Mouse (Mus musculus) limb, embryonic 14.5 days (tissue): ENCODE results near the gene Tango6. TPM values are rescaled to one million over a fixed set of nuclear protein-coding genes. Genes with fewer than 3 reads are reported as not detected.

ENCODE experiments used
- ATAC-seq: fragments of 200-750 bp; cut with Nextera tagmentation; 2 replicates; pipeline ENCODE4 v1.8.0; 2017; ENCODE audit warnings: low read depth, moderate number of reproducible peaks, moderate TSS enrichment; ENCODE audit not compliant: low FRiP score
- DNase-seq: peaks from one replicate; pipeline ENCODE4 v3.0.0-alpha.2; 2015; ENCODE audit warnings: low spot score
- H3K27ac ChIP-seq: fragments of 300-500 bp; sonication (generic); replicated peaks from 2 replicates; pipeline ENCODE4 v1.5.1; 2014; ENCODE audit warnings: low read depth, mild to moderate bottlenecking, low read length, moderate library complexity, mixed read lengths
- H3K27me3 ChIP-seq: fragments of 300-500 bp; sonication (generic); 2 replicates; pipeline ENCODE4 v1.6.1; 2014; ENCODE audit warnings: low read length, mixed read lengths; ENCODE audit not compliant: control insufficient read depth, insufficient read depth
- H3K36me3 ChIP-seq: fragments of 300-500 bp; sonication (generic); 2 replicates; pipeline ENCODE4 v1.6.1; 2014; ENCODE audit warnings: mild to moderate bottlenecking, low read length, moderate library complexity, mixed read lengths; ENCODE audit not compliant: control insufficient read depth, insufficient read depth
- H3K4me1 ChIP-seq: fragments of 300-500 bp; sonication (generic); 2 replicates; pipeline ENCODE4 v1.6.1; 2014; ENCODE audit warnings: antibody characterized with exemption, low read length, mixed read lengths; ENCODE audit not compliant: control insufficient read depth, insufficient read depth
- H3K4me2 ChIP-seq: fragments of 300-500 bp; sonication (generic); replicated peaks from 2 replicates; pipeline ENCODE4 v1.6.1; 2014; ENCODE audit warnings: low read depth, mild to moderate bottlenecking, low read length, moderate library complexity; ENCODE audit not compliant: severe bottlenecking
- H3K4me3 ChIP-seq: fragments of 300-500 bp; sonication (generic); replicated peaks from 2 replicates; pipeline ENCODE4 v1.5.1; 2014; ENCODE audit warnings: low read length
- H3K9ac ChIP-seq: fragments of 300-500 bp; sonication (generic); 2 replicates; pipeline ENCODE4 v1.6.1; 2014; ENCODE audit warnings: mild to moderate bottlenecking, low read depth, low read length, moderate library complexity; ENCODE audit not compliant: severe bottlenecking
- H3K9me3 ChIP-seq: fragments of 300-500 bp; sonication (generic); 2 replicates; pipeline ENCODE4 v1.6.1; 2016; ENCODE audit warnings: low read length; ENCODE audit not compliant: control insufficient read depth
- POLR2A ChIP-seq: fragments of 200-500 bp; IDR thresholded peaks from 2 replicates; pipeline ENCODE4 v1.8.0; 2012; ENCODE audit warnings: inconsistent platforms, mild to moderate bottlenecking, moderate library complexity, borderline replicate concordance; ENCODE audit not compliant: insufficient read depth, insufficient read length; ENCODE audit errors: extremely low read depth
- WGBS: fragments of 180-500 bp; shearing (Covaris S2); extraction: QIAGEN DNeasy Blood & Tissue Kit; methylation state at CpG from one replicate; pipeline ENCODE4 v1.1.7; 2014; 5-methylcytosine and 5-hydroxymethylcytosine counted together
- polyA plus RNA-seq, 2 experiments: library from polyadenylated mRNA; depleted of rRNA in 1 of 2; stranded (reverse) in 1 of 2; unstranded in 1 of 2; fragments of >200 nt; fragmentation: Nextera tagmentation in 1 of 2; extraction: Ambion mirVana in 1 of 2; gene quantifications; 2 replicates each; pipeline versions ENCODE4 v1.2.1 to v1.2.3; 2012 to 2014

Tango6 gene
- polyA plus RNA-seq, 2 experiments: 5.9 to 6.5 TPM

- Histone ChIP-seq H3K36me3 (0 out of 2 replicates have a peak, but pooled peaks cover 7% of the 10 kb centered on the region), H3K9ac (no peak overlapping the region), H3K4me1 (no peaks in the 10 kb centered on the region), H3K4me2 (no peak overlapping the region), H3K27ac (no peak overlapping the region), H3K4me3 (no peak overlapping the region), H3K27me3 (no peaks in the 10 kb centered on the region), H3K9me3 (peaks cover 4% of the 10 kb centered on the region)
- DNase-seq: no peak
- ATAC-seq: no peak
- TF ChIP-seq POLR2A: no peak
- 93% methylated on average over 3 of the region's 3 CpGs for WGBS
These were observed 123.0 kb downstream of the Tango6 start for GRCm38 (mm10) chr8:106805859-106806258.

- no peak overlapping the region for H3K4me2 ChIP-seq
- peaks cover 8% of the 10 kb centered on the region; the same call in 1 of the 2 replicates for H3K36me3 ChIP-seq
- ATAC-seq (no peak), DNase-seq (no peak)
- no peak overlapping the region for H3K4me3 ChIP-seq
- TF ChIP-seq POLR2A: no peak
- H3K4me1 ChIP-seq: no peaks in the 10 kb centered on the region
- H3K27me3 ChIP-seq: no peaks in the 10 kb centered on the region
- no peak overlapping the region for H3K9ac ChIP-seq
- peaks cover 4% of the 10 kb centered on the region for H3K9me3 ChIP-seq
- 96% methylated on average over 4 of the region's 4 CpGs for WGBS
- no peak overlapping the region for H3K27ac ChIP-seq
These were observed 124.6 kb downstream of the Tango6 start for GRCm38 (mm10) chr8:106807461-106807860.

DNA sequence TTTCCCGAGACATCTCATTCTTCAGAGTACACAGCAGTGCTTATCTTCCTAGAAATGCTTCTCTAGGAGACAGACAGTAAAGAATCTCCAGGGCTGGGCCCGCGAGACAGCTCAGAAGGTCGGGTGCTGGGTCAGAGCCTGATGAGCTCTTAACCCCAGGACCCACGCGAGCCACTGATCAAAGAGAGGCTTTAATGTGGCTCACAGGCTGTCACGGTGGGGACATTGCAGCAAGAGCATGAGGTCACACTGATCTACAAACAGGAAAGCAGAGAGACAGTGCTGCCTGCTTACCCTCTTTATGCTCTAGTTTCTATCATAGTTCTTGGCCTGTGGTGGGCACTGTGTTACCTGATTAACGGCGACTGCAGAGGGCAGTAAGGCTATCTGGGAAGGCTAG lies 126.9 kb downstream of the Tango6 start:
- Histone ChIP-seq H3K27me3 (no peaks in the 10 kb centered on the region), H3K4me3 (no peak overlapping the region), H3K36me3 (peaks cover 10% of the 10 kb centered on the region; the same call in 1 of the 2 replicates), H3K9me3 (peaks cover 4% of the 10 kb centered on the region), H3K4me2 (no peak overlapping the region), H3K9ac (no peak overlapping the region), H3K27ac (no peak overlapping the region), H3K4me1 (no peaks in the 10 kb centered on the region)
- TF ChIP-seq POLR2A: no peak
- ATAC-seq (no peak), DNase-seq (no peak)
- WGBS: 32% methylated on average over 9 of the region's 9 CpGs

DNA sequence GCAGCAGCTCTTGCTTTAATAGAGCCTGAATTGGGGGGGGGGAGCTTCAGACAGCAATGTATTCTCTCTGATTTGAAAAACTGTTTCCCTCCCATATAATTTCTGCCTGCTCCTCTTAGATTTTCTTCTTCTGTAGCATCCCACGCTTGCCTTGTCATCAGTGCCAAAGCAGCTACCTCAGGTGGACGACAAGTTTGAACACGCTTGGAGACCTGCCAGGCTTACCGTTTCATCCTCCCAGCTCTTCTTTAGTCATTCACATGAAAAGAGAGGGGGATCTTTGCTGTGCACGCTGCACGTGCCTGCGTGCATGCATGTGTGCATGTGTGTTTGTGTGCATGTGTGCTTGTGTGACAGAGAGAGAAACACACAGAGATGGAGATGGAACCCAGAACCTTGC lies 127.5 kb downstream of the Tango6 start:
- H3K9ac ChIP-seq: no peak overlapping the region
- peaks cover 10% of the 10 kb centered on the region; the same call in 1 of the 2 replicates for H3K36me3 ChIP-seq
- H3K4me1 ChIP-seq: no peaks in the 10 kb centered on the region
- DNase-seq (no peak), ATAC-seq (no peak)
- 83% methylated on average over 7 of the region's 7 CpGs for WGBS
- TF ChIP-seq POLR2A: no peak
- no peak overlapping the region for H3K27ac ChIP-seq
- no peak overlapping the region for H3K4me3 ChIP-seq
- no peaks in the 10 kb centered on the region for H3K27me3 ChIP-seq
- no peak overlapping the region for H3K4me2 ChIP-seq
- H3K9me3 ChIP-seq: peaks cover 4% of the 10 kb centered on the region

DNA sequence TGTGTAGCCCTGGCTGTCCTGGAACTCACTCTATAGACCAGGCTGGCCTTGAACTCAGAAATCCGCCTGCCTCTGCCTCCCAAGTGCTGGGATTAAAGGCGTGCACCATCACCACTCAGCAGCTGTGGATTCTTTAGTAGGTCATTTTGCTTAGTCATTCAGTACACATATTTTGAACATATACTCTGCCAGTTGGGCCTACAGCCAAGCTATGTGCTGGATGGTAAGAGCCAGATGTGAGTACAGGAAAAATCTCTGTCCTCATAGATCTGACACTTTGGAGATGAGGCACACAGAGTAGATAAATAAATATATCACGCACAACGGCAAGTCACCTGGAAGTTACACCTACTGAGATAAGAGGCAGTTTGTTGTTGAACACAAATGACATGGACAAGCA lies 129.7 kb downstream of the Tango6 start:
- WGBS: 91% methylated on average over 4 of the region's 4 CpGs
- TF ChIP-seq POLR2A: no peak
- no peak overlapping the region for H3K4me3 ChIP-seq
- H3K4me1 ChIP-seq: no peaks in the 10 kb centered on the region
- ATAC-seq (no peak), DNase-seq (no peak)
- H3K9me3 ChIP-seq: no peaks in the 10 kb centered on the region
- no peak overlapping the region for H3K27ac ChIP-seq
- H3K4me2 ChIP-seq: no peak overlapping the region
- H3K9ac ChIP-seq: no peak overlapping the region
- H3K36me3 ChIP-seq: peaks cover 6% of the 10 kb centered on the region; the same call in 1 of the 2 replicates
- H3K27me3 ChIP-seq: no peaks in the 10 kb centered on the region
